Mouse (Mus musculus): Measurements from ENCODE around the gene Galk1. TPM values are rescaled to one million over a fixed set of nuclear protein-coding genes. Genes with fewer than 3 reads are reported as not detected.
A peak's percentile ranks its signal among the peaks of the same experiment; 100 is the strongest.

Galk1 gene
- polyA plus RNA-seq, 1 experiment from 2014 or later, result 187 TPM

- WGBS, result 86% methylated on average over 11 of the region's 11 CpGs
- Histone ChIP-seq H3K4me2 (ENCODE audit: low read depth, low read length) (no peak overlapping the region), H3K27me3 (ENCODE audit: control insufficient read depth, insufficient read depth, low read length) (no peaks in the 10 kb centered on the region), H3K9ac (ENCODE audit: low read length) (no peak overlapping the region), H3K4me3 (replicated peaks; ENCODE audit: low read length) (no peak overlapping the region), H3K36me3 (ENCODE audit: control insufficient read depth, insufficient read depth, low read length) (peaks cover 23% of the 10 kb centered on the region; the same call in 1 of the 2 replicates), H3K27ac (ENCODE audit: low read length) (no peak overlapping the region), H3K9me3 (replicated peaks; ENCODE audit: control insufficient read depth, low read length) (no peaks in the 10 kb centered on the region), H3K4me1 (ENCODE audit: control insufficient read depth, insufficient read depth, low read length) (peaks cover 20% of the 10 kb centered on the region)
- no peak for ATAC-seq (ENCODE audit: insufficient read depth, low FRiP score)
Measured at GRCm38 (mm10) chr11:116008411-116008810, 4.1 kb downstream of the Galk1 start.

DNA sequence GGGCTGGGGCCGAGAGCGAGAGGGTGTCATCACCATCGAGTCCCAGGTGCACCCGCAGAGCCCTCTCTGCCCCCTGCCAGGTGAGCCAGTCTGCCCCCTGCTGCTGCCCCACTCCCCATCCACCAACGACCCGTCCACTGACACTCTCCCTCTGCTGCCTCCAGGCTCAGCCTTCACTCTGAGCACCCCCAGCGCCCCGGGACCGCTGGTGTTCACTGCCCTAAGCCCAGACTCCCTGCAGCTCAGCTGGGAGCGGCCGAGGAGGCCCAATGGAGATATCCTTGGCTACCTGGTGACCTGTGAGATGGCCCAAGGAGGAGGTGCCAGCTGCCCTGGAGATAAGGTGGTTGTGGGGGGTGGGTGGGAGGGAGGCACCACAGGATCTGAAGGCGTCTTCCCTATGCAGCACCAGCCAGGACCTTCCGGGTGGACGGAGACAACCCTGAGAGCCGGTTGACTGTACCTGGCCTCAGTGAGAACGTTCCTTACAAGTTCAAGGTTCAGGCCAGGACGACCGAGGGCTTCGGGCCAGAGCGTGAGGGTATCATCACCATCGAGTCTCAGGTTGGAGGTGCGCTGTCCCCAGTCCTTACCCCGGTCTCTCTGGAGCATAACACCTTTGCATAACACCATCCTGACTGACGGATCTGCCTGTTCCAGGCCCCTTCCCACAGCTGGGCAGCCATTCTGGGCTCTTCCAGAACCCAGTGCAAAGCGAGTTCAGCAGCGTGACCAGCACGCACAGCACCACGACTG, 5.2 kb downstream of the Galk1 start:
- Histone ChIP-seq H3K4me2 (ENCODE audit: low read depth, low read length) (no peak overlapping the region), H3K4me1 (ENCODE audit: control insufficient read depth, insufficient read depth, low read length) (peaks cover 15% of the 10 kb centered on the region), H3K4me3 (replicated peaks; ENCODE audit: low read length) (no peak overlapping the region), H3K27ac (ENCODE audit: low read length) (no peak overlapping the region), H3K9me3 (replicated peaks; ENCODE audit: control insufficient read depth, low read length) (no peaks in the 10 kb centered on the region), H3K9ac (ENCODE audit: low read length) (no peak overlapping the region), H3K27me3 (ENCODE audit: control insufficient read depth, insufficient read depth, low read length) (no peaks in the 10 kb centered on the region), H3K36me3 (ENCODE audit: control insufficient read depth, insufficient read depth, low read length) (peaks cover 23% of the 10 kb centered on the region; the same call in 1 of the 2 replicates)
- WGBS, result 85% methylated on average over 28 of the region's 28 CpGs
- no peak for ATAC-seq (ENCODE audit: insufficient read depth, low FRiP score)

DNA sequence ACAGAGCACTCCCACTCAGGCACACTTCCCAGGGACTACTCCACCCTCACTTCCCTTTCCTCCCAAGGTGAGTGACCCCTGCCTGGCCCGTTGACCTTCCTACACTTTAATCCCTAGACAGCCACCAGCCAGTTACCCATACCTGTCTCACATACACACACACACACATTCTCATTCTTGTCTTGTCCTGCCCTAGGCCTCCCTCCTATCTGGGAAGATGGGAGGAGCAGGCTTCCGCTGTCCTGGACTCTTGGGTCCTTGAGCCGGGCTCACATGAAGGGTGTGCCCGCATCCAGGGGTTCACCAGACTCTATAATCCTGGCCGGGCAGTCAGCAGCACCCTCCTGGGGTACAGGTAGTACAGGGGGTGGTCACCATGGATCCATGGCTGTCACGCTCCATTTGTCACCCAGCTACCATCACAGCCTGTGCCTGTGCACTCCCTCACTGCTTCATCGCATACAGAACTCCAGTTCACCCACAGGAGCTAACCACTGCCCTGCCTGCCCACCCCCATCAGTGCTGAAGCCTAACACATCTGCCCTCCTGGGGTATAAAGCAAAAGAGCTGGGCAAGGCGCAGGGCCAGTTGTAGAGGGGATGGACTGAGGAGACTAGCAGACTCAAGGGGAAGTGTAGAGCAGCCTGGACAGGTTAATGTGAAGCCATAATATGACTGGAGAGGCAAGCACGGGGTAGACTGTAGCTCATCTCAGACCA, 6.7 kb downstream of the Galk1 start:
- Histone ChIP-seq H3K9me3 (replicated peaks; ENCODE audit: control insufficient read depth, low read length) (no peaks in the 10 kb centered on the region), H3K36me3 (ENCODE audit: control insufficient read depth, insufficient read depth, low read length) (peaks cover 23% of the 10 kb centered on the region; the same call in 1 of the 2 replicates), H3K9ac (ENCODE audit: low read length) (peak overlapping the region; percentile 73), H3K27me3 (ENCODE audit: control insufficient read depth, insufficient read depth, low read length) (no peaks in the 10 kb centered on the region), H3K4me1 (ENCODE audit: control insufficient read depth, insufficient read depth, low read length) (peaks cover 10% of the 10 kb centered on the region; the same call in 1 of the 2 replicates), H3K4me3 (replicated peaks; ENCODE audit: low read length) (no peak overlapping the region), H3K27ac (ENCODE audit: low read length) (peak overlapping the region; percentile 84), H3K4me2 (ENCODE audit: low read depth, low read length) (peak overlapping the region; percentile 74)
- 69% methylated on average over 9 of the region's 9 CpGs for WGBS
- ATAC-seq (ENCODE audit: insufficient read depth, low FRiP score), result no peak

- H3K27ac ChIP-seq (ENCODE audit: low read length), result peak overlapping the region; percentile 84
- H3K36me3 ChIP-seq (ENCODE audit: control insufficient read depth, insufficient read depth, low read length), result peaks cover 23% of the 10 kb centered on the region; the same call in 1 of the 2 replicates
- peak overlapping the region; percentile 74 for H3K4me2 ChIP-seq (ENCODE audit: low read depth, low read length)
- H3K4me1 ChIP-seq (ENCODE audit: control insufficient read depth, insufficient read depth, low read length), result peaks cover 8% of the 10 kb centered on the region; the same call in 1 of the 2 replicates
- H3K9ac ChIP-seq (ENCODE audit: low read length), result peak overlapping the region; percentile 73
- H3K9me3 ChIP-seq (replicated peaks; ENCODE audit: control insufficient read depth, low read length), result no peaks in the 10 kb centered on the region
- H3K4me3 ChIP-seq (replicated peaks; ENCODE audit: low read length), result peak overlapping the region; percentile 42
- 5% methylated on average over 54 of the region's 54 CpGs for WGBS
- H3K27me3 ChIP-seq (ENCODE audit: control insufficient read depth, insufficient read depth, low read length), result no peaks in the 10 kb centered on the region
- peak; percentile 86 for ATAC-seq (ENCODE audit: insufficient read depth, low FRiP score)
Measured at GRCm38 (mm10) chr11:116004840-116005700, 7.4 kb downstream of the Galk1 start.

DNA sequence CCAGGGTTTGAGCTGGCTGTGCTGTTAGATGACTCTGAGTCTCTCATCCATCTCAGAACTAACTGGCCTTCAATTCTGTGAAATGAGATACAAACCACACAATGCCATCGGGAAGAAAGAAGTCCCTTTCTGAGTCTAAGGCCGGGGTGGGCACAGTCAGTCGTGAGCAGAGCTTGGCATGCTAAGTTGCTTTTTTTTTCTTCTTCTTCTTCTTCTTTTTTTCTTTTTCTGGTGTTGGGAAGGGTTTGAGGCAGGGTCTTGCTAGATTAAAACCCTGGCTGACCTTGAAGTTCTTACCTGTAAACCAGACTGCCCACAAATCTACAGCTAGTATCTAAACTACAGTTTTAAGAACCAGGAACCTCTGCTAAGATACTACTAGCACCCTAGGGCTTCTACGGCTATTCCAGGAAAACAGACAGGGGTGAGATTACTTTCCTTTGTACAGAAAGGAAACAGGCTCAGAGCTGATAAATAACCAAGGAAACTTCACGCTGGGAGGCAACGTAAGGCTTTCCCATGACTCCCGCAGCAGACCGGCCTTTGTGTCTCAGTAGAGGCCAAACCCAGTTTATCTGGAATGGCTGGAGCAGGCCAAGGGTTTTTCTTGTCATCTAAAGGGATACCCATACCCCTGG, 8.2 kb downstream of the Galk1 start:
- H3K36me3 ChIP-seq (ENCODE audit: control insufficient read depth, insufficient read depth, low read length), result peaks cover 19% of the 10 kb centered on the region; the same call in 1 of the 2 replicates
- H3K4me3 ChIP-seq (replicated peaks; ENCODE audit: low read length), result peak overlapping the region; percentile 42
- ATAC-seq (ENCODE audit: insufficient read depth, low FRiP score), result no peak
- no peaks in the 10 kb centered on the region for H3K9me3 ChIP-seq (replicated peaks; ENCODE audit: control insufficient read depth, low read length)
- 34% methylated on average over 8 of the region's 8 CpGs for whole genome bisulfite sequencing
- H3K4me1 ChIP-seq (ENCODE audit: control insufficient read depth, insufficient read depth, low read length), result peaks cover 8% of the 10 kb centered on the region; the same call in 1 of the 2 replicates
- no peaks in the 10 kb centered on the region for H3K27me3 ChIP-seq (ENCODE audit: control insufficient read depth, insufficient read depth, low read length)
- H3K27ac ChIP-seq (ENCODE audit: low read length), result peak overlapping the region; percentile 84
- H3K9ac ChIP-seq (ENCODE audit: low read length), result peak overlapping the region; percentile 73
- peak overlapping the region; percentile 74 for H3K4me2 ChIP-seq (ENCODE audit: low read depth, low read length)

DNA sequence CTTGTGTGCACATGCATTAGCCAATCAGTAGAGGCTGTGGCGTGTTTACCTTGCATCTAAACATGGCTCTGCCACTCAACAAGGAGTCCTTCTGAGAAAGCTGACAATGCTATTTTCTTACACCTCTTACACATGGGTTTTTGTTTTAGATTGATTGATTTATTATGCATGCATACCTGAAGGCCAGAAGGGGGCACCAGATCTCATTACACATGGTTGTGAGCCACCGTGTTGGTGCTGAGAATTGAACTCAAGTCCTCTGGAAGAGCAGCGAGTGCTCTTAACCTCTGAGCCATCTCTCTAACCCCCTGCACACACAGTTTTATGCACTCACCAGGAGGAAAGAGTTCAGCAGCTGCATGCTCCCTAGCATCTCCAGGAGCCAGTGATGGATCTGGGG, 9.6 kb downstream of the Galk1 start:
- Histone ChIP-seq H3K4me2 (ENCODE audit: low read depth, low read length) (no peak overlapping the region), H3K27me3 (ENCODE audit: control insufficient read depth, insufficient read depth, low read length) (no peaks in the 10 kb centered on the region), H3K9ac (ENCODE audit: low read length) (no peak overlapping the region), H3K4me1 (ENCODE audit: control insufficient read depth, insufficient read depth, low read length) (peaks cover 8% of the 10 kb centered on the region; the same call in 1 of the 2 replicates), H3K9me3 (replicated peaks; ENCODE audit: control insufficient read depth, low read length) (no peaks in the 10 kb centered on the region), H3K27ac (ENCODE audit: low read length) (no peak overlapping the region), H3K4me3 (replicated peaks; ENCODE audit: low read length) (no peak overlapping the region), H3K36me3 (ENCODE audit: control insufficient read depth, insufficient read depth, low read length) (0 out of 2 replicates have a peak, but pooled peaks cover 10% of the 10 kb centered on the region)
- 75% methylated on average over 3 of the region's 3 CpGs for WGBS
- ATAC-seq (ENCODE audit: insufficient read depth, low FRiP score), result no peak

GRCm38 (mm10) chr11:116001725-116002124, 10.8 kb downstream of the Galk1 start:
- H3K27ac ChIP-seq (ENCODE audit: low read length), result no peak overlapping the region
- no peak for ATAC-seq (ENCODE audit: insufficient read depth, low FRiP score)
- no peaks in the 10 kb centered on the region for H3K27me3 ChIP-seq (ENCODE audit: control insufficient read depth, insufficient read depth, low read length)
- no peak overlapping the region for H3K4me2 ChIP-seq (ENCODE audit: low read depth, low read length)
- H3K9ac ChIP-seq (ENCODE audit: low read length), result no peak overlapping the region
- H3K9me3 ChIP-seq (replicated peaks; ENCODE audit: control insufficient read depth, low read length), result no peaks in the 10 kb centered on the region
- H3K4me3 ChIP-seq (replicated peaks; ENCODE audit: low read length), result no peak overlapping the region
- peaks cover 8% of the 10 kb centered on the region; the same call in 1 of the 2 replicates for H3K4me1 ChIP-seq (ENCODE audit: control insufficient read depth, insufficient read depth, low read length)
- WGBS, result 69% methylated on average over 6 of the region's 6 CpGs
- no peaks in the 10 kb centered on the region for H3K36me3 ChIP-seq (ENCODE audit: control insufficient read depth, insufficient read depth, low read length)

DNA sequence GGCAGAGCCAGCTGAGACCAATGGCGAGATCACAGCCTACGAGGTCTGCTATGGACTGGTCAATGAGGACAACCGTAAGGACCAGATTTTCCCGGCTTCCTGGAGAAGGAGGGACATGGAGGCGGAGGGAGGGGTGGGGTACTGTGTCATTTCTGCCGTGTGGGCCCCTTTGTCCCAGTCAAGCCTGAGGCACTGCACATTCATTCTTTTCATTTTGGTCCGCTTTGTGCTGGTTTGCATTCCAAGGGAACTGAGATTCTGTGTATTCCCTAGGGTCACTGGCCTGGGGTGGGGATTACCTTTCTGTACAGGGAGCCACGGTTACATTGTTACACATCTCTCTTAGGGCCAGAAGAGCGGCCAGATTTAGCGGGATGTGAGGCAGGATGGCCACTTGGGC, 11.9 kb downstream of the Galk1 start:
- no peak overlapping the region for H3K4me2 ChIP-seq (ENCODE audit: low read depth, low read length)
- no peak overlapping the region for H3K9ac ChIP-seq (ENCODE audit: low read length)
- no peaks in the 10 kb centered on the region for H3K9me3 ChIP-seq (replicated peaks; ENCODE audit: control insufficient read depth, low read length)
- no peak overlapping the region for H3K4me3 ChIP-seq (replicated peaks; ENCODE audit: low read length)
- no peaks in the 10 kb centered on the region for H3K36me3 ChIP-seq (ENCODE audit: control insufficient read depth, insufficient read depth, low read length)
- ATAC-seq (ENCODE audit: insufficient read depth, low FRiP score), result no peak
- H3K4me1 ChIP-seq (ENCODE audit: control insufficient read depth, insufficient read depth, low read length), result peaks cover 8% of the 10 kb centered on the region; the same call in 1 of the 2 replicates
- H3K27me3 ChIP-seq (ENCODE audit: control insufficient read depth, insufficient read depth, low read length), result no peaks in the 10 kb centered on the region
- no peak overlapping the region for H3K27ac ChIP-seq (ENCODE audit: low read length)
- 45% methylated on average over 10 of the region's 10 CpGs for WGBS
